Mouse (Mus musculus) T-cell, adult 2 months (primary cell): ENCODE results near the gene Lamtor2.

ENCODE experiments used
- DNase-seq: peaks from one replicate; pipeline ENCODE4 v3.0.0; 2022; ENCODE audit warnings: low spot score

Gene Lamtor2

GRCm38 (mm10) chr3:88503881-88504746 is 48.8 kb downstream of the Lamtor2 start:
- DNase-seq: no peak

- DNase-seq: no peak
These were observed 49.4 kb downstream of the Lamtor2 start for GRCm38 (mm10) chr3:88503505-88503863.

DNA sequence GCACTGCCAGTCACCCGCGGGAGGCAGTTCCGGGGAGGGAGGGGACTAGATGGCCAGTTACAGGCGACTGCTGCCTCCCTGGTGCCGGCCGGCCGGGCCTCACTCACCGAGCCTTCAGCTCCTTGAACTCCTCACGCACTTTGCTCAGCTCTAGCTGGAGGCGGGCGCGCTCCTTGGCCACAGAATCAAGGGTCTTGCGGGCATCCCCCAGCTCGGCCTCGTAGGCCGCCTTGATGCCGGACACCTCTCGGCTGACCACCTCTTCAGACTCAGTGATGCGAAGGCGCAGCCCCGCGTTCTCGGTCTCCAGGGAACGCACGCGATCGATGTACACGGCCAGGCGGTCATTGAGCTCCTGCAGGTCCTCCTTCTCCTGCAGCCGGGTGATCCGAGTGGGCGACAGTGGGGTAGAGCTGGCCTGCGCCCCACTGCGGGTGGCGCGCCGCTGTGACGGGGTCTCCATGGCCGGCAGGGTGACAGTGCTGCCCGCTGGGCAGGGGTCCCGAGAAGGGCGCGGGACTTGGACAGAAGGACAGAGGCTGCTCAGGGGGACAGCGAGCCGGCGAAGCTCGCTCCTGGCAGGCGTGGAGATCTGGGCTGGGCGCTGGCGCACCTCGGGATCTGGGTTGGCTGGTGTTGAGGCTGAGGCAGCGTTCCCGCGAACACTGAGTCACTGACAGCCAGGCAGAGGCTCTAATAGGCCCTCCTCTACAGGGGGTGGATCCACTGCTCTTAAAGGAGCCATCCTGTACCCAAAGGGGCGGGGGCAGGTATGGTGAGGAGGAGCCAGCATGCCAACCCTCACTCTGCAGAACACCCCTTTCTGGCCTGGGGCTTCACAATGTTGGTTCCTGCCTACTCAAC is 50.0 kb downstream of the Lamtor2 start:
- peak; percentile 70 for DNase-seq

DNA sequence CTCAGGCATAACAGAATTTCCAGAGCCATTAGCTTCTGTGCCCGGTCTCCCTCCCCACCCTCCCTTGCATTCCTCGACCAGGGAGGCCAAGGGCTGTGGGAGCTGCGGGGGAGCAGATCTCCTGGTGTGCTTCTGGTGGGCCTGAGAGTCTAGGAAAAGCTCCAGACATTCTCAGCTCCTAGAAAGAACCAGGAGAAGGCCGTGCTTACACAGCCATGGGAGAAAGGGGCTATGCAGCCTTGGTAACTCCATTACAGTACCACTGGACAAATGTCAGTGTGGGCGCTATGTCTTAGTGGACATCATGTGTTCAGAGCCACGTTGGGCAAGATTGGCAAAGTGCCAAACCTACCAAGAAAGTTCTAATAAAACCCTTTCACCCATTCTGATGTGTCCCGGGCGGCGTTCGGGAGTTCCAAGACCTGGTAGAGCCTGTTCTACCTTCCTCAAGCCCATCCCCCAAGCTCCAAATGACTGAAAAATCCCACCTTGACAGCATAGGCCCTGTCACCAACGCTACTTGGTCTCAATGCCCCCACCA is 50.8 kb downstream of the Lamtor2 start:
- DNase-seq: no peak

DNA sequence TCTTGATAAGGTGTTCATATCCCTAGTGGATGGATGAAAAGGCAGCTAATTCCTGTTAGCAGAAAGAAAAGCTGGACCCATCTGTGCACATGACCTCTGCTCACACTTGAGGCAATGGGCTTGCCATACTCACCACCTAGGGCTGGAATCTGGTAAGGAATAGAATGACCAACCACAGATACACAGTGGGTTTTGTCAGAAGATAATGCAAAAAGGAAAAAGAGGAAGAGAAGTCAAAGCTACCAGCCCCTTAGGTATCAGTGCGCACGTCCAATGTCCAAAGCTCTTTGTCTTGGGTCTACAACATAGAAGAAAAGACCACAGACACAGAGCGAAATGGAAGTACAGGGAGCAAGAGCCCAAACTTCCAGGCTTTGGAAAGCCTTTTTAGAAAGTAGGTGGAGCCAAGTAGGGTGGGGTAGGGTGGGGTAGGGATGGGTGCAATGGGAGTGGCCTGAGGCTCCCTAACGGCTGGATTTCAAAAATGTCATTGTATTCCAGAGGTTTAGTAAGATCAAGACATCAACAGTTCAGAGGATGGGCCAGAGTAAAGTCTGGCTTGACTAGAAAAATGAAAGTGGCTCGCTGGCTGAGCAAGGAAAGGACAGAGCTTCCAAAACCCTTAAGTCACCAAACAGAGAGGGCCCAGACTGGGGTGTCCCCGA is 51.4 kb downstream of the Lamtor2 start:
- no peak for DNase-seq

DNA sequence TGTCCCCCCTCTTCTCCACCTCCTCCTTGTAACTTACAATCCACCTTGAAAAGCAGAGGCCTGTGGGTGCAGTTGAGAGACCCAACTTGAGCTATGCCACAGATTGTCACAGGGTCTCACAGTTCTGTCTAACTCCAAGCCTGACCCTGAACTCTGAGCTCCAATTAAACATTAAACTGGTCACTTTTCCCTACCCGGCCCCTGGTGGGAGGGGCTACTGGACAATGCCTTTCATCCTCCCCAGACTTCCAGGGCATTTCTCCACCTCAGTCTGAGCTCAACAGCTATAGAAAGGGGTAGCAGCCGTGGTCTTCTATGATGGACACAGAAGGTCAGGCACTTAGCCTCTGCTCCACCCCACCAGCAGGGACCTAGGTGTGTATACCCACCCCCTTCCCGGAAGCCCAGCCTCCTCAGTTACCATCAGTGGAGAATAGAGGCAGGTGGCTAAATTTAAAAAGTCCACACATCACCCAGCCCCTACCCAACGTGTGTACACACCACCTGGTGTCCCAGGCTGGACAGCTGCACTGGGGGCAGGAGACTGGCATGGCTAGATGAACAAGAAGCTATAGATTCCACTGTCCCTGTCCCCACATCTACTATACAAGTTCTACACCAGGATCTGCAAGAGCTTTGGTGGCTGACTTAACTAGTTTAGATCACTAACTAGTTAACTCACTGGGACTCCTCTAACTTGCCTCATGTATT is 52.1 kb downstream of the Lamtor2 start:
- DNase-seq: no peak

- DNase-seq: no peak
These were observed 52.8 kb downstream of the Lamtor2 start for GRCm38 (mm10) chr3:88500087-88500486.
